Mouse (Mus musculus) liver, embryonic 14 days (tissue): ENCODE results near the gene Zfp219. TPM values are rescaled to one million over a fixed set of nuclear protein-coding genes. Genes with fewer than 3 reads are reported as not detected.

Experiments used
- polyA plus RNA-seq: library from polyadenylated mRNA; depleted of rRNA; stranded (reverse); fragments of >200 nt; gene quantifications from 2 replicates; pipeline ENCODE4 v1.2.3, GENCODE M21; 2012; rRNA removed

The Zfp219 gene
- polyA plus RNA-seq, result 9.1 and 10.2 TPM in 2 replicates

DNA sequence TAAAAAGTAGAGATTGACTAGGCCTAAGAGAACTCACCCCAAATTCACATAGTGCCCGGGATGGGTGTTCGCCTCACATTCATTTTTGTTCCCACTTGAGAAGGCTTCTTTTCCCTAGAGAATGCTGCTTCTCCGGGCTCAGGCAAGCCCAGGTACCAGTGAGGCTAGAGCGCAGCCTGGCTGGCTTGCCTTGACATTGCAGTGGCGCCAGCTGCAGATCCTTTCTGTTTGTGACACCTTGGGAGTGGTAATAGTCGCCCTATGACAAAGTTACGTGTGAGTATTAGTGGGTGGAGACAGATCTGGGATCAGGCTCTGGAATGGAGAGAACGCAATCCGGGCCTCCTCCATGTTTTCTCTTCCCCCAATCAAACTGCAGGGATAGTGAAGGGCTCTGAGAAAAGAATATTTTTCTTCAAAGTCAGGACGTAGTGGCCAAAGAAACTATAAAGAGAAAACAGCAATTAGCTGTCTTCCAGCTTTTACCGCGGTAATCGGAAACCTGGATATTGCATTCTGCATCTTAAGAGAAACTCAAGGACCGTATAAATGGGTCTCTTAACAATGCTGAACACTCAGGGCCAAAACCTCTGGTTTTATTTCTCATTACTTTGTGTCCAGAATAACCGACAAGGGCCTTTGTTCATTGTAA, at the start of gene Zfp219:
Gene Zfp219, minus strand, starts transcription at position 248 of the 652 bp plus-strand sequence.

DNA sequence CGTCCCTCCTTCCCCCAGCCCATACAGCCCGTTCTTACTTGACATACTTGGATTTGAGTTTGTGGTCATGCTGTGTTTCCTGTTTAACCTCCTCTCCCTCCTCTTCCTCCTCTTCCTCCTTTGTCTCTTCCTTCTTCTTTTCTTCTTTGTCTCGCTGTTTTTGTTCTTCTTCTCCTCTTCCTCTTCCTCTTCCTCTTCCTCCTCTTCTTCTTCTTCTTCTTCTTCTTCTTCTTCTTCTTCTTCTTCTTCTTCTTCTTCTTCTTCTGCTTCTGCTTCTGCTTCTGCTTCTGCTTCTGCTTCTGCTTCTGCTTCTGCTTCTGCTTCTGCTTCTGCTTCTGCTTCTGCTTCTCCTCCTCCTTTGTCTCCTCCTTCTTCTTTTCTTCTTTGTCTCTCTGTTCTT, 21.8 kb upstream of the Zfp219 start, which contains the start of gene Olfr221:
Gene Olfr221, minus strand, starts transcription at position 101 of the 400 bp plus-strand sequence.

DNA sequence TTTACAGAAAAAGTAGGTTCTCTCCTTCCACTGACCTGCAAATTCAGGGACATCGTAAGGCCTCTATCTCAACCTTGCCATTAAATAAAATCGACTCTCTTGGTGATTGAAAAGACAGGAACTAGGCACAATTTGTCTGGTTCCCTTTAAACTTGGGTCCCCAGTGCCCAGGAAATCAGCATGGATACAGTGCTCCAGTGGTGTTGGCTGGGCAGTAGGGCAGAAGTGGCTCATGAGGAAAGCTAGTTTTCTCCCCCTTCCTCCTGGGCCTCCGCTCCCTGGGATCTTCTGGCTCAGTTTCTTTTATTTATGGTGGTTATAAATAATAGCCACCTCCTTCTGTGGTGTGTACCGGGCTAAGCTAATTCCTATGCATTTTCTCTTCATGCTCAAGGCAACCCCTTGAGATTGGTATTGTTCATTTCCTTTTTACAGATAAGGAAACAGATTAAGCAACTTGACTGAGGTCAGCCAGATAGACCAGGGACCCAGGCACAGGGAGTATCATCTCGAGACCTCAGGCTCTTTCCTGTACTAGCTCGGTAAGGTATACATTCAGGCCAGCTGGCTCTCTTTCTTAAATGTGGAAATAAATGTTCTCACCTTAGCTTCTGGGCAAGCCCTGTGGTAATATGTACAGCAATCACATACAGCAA, 5.0 kb downstream of the Zfp219 start, which contains the start of gene Tmem253:
Gene Tmem253, plus strand, starts transcription at position 214 of the 656 bp plus-strand sequence.

GRCm38 (mm10) chr14:51984247-51985231, 36.0 kb downstream of the Zfp219 start, which contains the start of gene Arhgef40:
TSS of gene Arhgef40 (plus strand) at chr14:51984719.

Other genes with a start within 250 kb of the Zfp219 start
- gene Ang4, start 247.1 kb downstream of the Zfp219 start, polyA plus RNA-seq, result not detected in 2 replicates
- not detected in 2 replicates for gene AY358078, start 220.7 kb downstream of the Zfp219 start, polyA plus RNA-seq
- 24.3 and 26.4 TPM in 2 replicates for gene Ear6, start 167.0 kb downstream of the Zfp219 start, polyA plus RNA-seq
- 8.5 and 9.5 TPM in 2 replicates for gene Mettl17, start 135.9 kb downstream of the Zfp219 start, polyA plus RNA-seq
- gene Slc39a2, start 127.8 kb downstream of the Zfp219 start, polyA plus RNA-seq, result 0.17 and 0.18 TPM in 2 replicates
- 10.8 and 11.6 TPM in 2 replicates for gene Ndrg2, start 106.6 kb downstream of the Zfp219 start, polyA plus RNA-seq
- gene Tppp2, start 102.3 kb downstream of the Zfp219 start, polyA plus RNA-seq, result not detected in 2 replicates
- not detected in 2 replicates for gene Rnase13, start 98.0 kb downstream of the Zfp219 start, polyA plus RNA-seq
- 14.0 and 14.3 TPM in 2 replicates for gene Arhgef40, start 36.0 kb downstream of the Zfp219 start, polyA plus RNA-seq
- 0.03 and 0.05 TPM in 2 replicates for gene Tmem253, start 5.1 kb downstream of the Zfp219 start, polyA plus RNA-seq
- 0.01 and 0.05 TPM in 2 replicates for gene Olfr221, start 21.7 kb upstream of the Zfp219 start, polyA plus RNA-seq
- 184 and 196 TPM in 2 replicates for gene Hnrnpc, start 83.3 kb upstream of the Zfp219 start, polyA plus RNA-seq
- gene Rpgrip1, start 90.0 kb upstream of the Zfp219 start, polyA plus RNA-seq, result 0.42 and 0.45 TPM in 2 replicates
- 29.1 and 30.1 TPM in 2 replicates for gene Supt16, start 176.7 kb upstream of the Zfp219 start, polyA plus RNA-seq
- gene Chd8, start 237.0 kb upstream of the Zfp219 start, polyA plus RNA-seq, result 12.9 and 15.6 TPM in 2 replicates